Mouse (Mus musculus): ENCODE results near the gene Ifnb1. TPM values are rescaled to one million over a fixed set of nuclear protein-coding genes. Genes with fewer than 3 reads are reported as not detected.

The Ifnb1 gene
- total RNA-seq, 2 experiments from 2014 or later = not detected

DNA sequence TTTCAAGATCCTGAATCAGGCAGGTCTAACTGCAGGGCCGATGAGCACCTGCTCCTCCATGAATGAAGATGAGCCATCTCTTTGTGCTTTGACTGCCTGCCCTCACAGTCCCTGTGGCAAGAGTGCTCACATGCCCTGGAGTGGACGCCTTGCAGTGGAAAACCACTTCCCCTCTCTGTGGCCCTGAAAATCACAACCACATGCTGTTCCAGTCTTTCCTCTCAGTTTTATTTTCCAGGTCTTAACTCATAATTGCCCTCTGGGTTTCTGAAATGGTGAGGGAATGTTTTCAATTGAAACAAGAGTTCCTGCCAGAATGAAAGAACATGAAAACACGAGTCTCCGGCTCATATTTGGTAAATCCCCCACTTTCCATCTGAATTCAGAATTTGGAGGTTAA lies 18.8 kb downstream of the Ifnb1 start:
- DNase-seq (ENCODE audit: low spot score in 2 of 2) = no peak

DNA sequence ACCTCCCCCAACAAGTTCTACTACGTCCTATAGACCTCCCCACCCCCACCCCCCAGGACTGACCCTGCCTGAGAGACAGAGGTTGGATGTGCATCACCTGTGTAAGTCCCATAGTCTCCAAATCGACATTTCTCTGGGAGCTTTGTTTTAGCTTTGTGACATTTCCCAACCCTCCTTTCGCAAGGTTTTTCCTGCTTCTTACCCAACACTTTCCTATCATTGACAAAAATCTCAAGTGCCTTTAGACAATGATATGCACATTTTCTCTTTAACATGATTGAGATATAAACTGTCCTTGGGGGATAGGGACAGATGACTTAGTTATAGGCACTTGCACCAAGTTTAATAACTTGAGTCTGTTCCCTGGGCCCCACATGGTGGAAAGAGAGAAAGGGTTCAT lies 21.3 kb downstream of the Ifnb1 start:
- DNase-seq (ENCODE audit: low spot score in 2 of 2) = no peak

DNA sequence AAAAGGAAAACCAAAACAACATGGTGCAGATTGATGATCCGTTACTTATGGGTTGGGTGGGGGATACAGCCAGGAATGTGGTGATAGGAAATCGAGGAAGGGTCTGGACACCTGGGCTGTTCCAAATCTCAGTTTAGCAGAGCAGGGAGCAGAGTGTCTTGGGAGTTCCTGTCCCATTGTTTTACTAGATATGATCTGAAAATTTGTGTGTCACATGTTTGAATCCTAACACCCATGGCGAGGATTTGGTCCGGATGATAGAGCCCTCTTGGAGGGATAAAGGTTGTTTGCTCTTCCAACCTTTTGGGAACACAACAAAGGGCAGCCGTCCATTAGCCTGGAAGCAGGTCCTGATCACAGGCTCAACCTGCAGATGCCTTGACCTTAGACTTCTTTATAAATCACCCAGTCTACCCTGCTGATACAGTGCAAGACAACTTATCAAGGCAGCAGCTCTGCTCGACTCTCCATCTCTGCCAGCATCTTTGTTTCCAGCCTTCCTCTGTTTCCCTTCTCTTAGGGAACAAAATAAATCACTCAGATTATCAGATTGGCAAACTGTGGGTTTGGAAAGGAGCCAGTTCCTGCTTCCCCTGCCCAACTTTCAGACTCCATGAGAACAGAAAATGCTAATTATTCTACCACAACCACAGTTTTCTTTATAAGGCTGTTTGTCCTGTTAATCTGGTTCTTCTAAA lies 26.1 kb downstream of the Ifnb1 start:
- no peak for DNase-seq (ENCODE audit: low spot score in 2 of 2)

DNA sequence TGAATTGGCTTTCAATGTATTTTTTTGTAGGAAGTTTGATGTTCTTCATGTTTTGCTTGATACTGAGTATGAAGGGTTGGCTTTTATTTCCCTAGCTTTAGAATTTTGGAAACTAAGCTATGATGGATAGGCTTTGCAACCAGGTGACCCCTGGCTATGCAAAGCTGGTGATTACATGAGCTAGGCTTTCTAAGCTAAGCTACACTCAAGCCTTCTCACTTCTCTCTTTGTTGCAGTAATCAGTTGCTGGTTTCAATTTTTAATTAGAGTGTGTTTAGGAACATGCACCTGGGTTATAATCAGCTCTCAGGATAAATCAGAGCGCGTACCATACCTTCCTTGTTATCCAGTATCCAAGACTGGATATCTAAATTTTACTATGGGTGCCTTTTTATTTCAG lies 33.0 kb downstream of the Ifnb1 start:
- DNase-seq (ENCODE audit: low spot score in 2 of 2) = no peak

DNA sequence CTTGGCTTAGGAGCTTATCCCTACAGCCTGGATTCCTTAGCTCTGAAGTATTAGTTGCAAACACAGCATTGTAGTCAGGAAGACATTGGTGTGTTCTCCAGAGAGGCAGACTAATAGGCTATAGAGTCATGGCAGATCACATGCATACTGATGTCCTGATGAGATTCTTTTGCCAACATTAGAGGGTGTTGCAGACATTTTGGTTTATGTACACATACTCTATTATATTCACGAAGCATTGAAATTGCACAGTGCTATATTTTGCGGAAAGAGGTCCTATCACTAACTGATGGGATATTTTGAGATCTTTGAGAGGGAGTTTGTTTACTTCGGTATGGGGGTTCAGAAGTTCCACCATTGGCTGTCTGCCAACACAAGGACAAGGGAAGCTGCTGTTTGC lies 34.5 kb downstream of the Ifnb1 start:
- no peak for DNase-seq (ENCODE audit: low spot score in 2 of 2)

DNA sequence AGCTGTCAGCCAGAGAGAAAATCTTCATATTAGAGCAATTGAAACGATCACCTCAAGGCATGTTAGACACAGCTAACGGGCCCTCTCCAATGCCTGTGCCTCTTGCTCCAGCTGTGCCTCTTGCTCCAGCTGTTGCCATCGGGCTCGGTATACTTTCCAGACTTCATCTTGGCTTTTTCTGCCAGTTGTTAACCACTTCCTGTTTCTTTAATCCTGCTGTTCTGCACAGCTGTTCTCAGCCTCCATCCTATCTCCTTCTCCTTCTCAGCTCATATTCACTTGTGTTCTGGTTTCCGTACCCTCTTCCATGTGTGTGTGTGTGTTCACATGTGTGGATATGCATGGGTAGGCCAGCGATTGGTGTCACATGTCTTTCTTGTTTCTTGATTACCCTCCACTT lies 42.4 kb downstream of the Ifnb1 start:
- no peak for DNase-seq (ENCODE audit: low spot score in 2 of 2)

DNA sequence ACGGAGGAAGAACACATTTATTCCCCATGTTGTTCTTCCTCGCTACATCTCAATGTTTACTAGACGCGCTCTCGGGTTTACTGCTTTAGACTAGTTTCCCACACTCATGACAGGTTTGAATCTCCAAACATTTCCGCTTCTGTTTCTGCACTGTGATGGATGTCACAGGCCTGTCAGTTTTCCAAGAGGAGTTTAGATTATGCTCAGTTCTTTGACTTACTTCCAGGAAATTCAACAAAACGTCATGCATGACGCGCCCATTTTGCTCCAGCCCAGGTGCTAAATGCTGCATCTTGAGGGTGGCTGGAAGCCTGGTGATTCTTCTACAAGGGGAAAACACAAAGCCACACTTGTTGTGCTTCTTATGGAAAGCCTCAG lies 43.8 kb downstream of the Ifnb1 start:
- DNase-seq (ENCODE audit: low spot score in 2 of 2) = no peak

DNA sequence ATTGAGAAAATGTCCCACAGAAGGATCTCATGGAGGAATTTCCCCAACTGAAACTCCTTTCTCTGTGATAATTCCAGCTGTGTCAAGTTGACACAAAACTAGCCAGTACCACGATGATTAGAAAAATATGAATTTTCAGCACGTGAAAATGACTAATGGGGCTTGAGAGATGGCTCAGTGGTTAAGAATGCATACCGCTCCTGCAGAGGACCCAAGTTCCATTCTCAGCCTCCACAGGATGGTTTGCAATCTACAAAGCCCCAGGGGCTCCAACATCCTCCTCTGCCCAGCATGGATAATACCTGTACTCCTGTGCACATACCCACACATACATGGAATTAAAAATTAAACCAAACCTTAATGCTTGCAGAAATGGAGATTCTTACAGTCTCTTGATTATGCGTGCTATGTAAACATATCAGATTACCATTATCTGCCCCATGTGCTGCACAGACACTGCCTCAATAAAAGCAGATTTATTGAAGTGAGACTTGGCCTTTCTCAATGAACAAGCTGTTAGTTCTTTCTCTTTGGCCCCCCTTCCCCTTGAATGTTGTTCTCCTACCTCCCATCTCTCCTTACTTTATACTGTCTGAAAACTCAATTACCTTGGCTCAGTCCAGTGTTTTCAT lies 44.3 kb downstream of the Ifnb1 start:
- DNase-seq (ENCODE audit: low spot score in 2 of 2) = no peak

DNA sequence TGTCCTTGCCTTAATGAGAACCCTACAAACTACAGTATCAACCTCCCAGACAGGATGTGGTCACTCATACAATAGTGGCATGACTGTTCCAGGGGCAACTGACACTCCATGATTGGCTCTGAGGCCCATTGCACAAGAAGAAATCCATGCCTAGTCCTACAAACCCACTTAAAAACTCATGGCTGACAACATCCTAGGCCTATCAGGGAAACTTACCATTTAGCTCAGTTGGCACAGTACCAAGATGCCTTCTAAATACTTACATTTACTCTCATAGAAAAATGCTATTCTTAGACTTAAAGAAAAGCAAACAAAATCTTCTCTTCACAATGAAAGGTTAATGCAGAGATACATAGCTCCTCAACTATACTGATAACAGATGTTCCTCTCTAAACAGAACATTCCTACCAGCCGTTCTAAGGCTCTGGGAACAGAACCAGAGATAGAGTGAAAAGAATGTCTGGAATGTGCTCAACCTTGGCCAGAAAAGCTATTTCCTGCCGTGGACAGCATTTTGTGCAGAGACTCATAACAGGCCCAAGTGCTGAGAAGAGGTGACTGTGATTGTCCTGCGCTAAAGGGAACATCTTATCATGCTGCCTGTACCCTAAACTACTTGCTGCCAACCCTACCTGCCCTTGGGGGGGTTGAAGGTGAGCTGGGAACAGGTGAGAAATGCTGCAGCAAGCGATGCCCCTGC lies 45.9 kb downstream of the Ifnb1 start:
- no peak for DNase-seq (ENCODE audit: low spot score in 2 of 2)

DNA sequence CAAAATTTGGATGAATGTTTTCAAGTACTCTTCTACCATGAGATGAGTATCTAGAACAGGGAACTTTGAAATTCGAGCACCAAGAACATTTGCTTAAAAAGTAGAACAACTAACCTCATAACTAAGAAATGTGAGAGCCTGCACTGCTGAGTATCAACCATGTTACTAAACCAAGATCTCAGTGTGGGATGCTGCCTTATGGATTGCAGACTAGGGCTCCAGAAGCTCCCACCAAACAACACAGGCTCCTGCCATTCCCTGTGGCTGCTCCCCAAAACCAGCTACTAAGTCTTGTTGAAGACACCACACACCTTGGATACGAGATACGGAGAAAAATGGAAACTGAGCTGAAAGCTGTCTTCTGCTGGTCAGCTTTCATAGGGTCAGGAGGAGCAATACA lies 46.5 kb downstream of the Ifnb1 start:
- no peak for DNase-seq (ENCODE audit: low spot score in 2 of 2)

Other genes starting within 250 kb of the Ifnb1 start
- 1 to 10 TPM; 1.5 to 2.0 TPM for gene Hacd4, start 83.8 kb downstream of the Ifnb1 start, total RNA-seq (2021)
- not detected for gene Ifna15, start 35.5 kb upstream of the Ifnb1 start, total RNA-seq (2021)
- not detected for gene Ifna14, start 49.0 kb upstream of the Ifnb1 start, total RNA-seq (2021)
- not detected for gene Ifna9, start 69.6 kb upstream of the Ifnb1 start, total RNA-seq (2021)
- gene Ifna12, start 80.6 kb upstream of the Ifnb1 start, total RNA-seq (2021) = not detected
- gene C87499, start 111.6 kb upstream of the Ifnb1 start, total RNA-seq (2021) = not detected
- gene Ifna13, start 121.7 kb upstream of the Ifnb1 start, total RNA-seq (2021) = not detected
- gene Ifna16, start 154.2 kb upstream of the Ifnb1 start, total RNA-seq (2021) = not detected
- not detected for gene Ifna2, start 161.1 kb upstream of the Ifnb1 start, total RNA-seq (2021)
- not detected for gene Ifnab, start 168.6 kb upstream of the Ifnb1 start, total RNA-seq (2021)
- gene Gm26566, start 199.0 kb upstream of the Ifnb1 start, total RNA-seq (2021) = under 1 TPM; 0.49 to 0.89 TPM
- gene Klhl9, start 199.7 kb upstream of the Ifnb1 start, total RNA-seq (2021) = 100 to 1,000 TPM; 100 to 103 TPM
- gene Gm13271, start 232.1 kb upstream of the Ifnb1 start, total RNA-seq (2021) = not detected
- not detected for gene Gm13283, start 237.3 kb upstream of the Ifnb1 start, total RNA-seq (2021)

Measured in left cerebral cortex, adult 18-20 months (tissue).